Mouse (Mus musculus) hindbrain, embryonic 11.5 days (tissue): ENCODE data around the gene Arl14. TPM values are rescaled to one million over a fixed set of nuclear protein-coding genes. Genes with fewer than 3 reads are reported as not detected.

Experiments
- ATAC-seq: fragments of 200-750 bp; cut with Nextera tagmentation; 2 replicates; pipeline ENCODE4 v1.8.0; 2017; ENCODE audit warnings: mild to moderate bottlenecking, moderate TSS enrichment, moderate library complexity; ENCODE audit not compliant: low FRiP score
- DNase-seq: peaks from one replicate; pipeline ENCODE4 v3.0.0-alpha.2; 2015; ENCODE audit warnings: low spot score
- H3K27ac ChIP-seq: fragments of 300-500 bp; sonication (generic); 2 replicates; pipeline ENCODE4 v1.5.1; 2014; ENCODE audit warnings: mild to moderate bottlenecking, low read depth, low read length
- H3K27me3 ChIP-seq: fragments of 300-500 bp; sonication (generic); 2 replicates; pipeline ENCODE4 v1.6.1; 2014; ENCODE audit warnings: mild to moderate bottlenecking, low read length, moderate library complexity, mixed read lengths; ENCODE audit not compliant: control insufficient read depth, insufficient read depth
- H3K36me3 ChIP-seq: fragments of 300-500 bp; sonication (generic); 2 replicates; pipeline ENCODE4 v1.6.1; 2014; ENCODE audit warnings: mild to moderate bottlenecking, low read length, moderate library complexity, mixed read lengths; ENCODE audit not compliant: control insufficient read depth, insufficient read depth
- H3K4me1 ChIP-seq: fragments of 300-500 bp; sonication (generic); replicated peaks from 2 replicates; pipeline ENCODE4 v1.6.1; 2014; ENCODE audit warnings: low read length, mixed read lengths; ENCODE audit not compliant: control insufficient read depth, insufficient read depth
- H3K4me2 ChIP-seq: fragments of 300-500 bp; sonication (generic); replicated peaks from 2 replicates; pipeline ENCODE4 v1.6.1; 2014; ENCODE audit warnings: mild to moderate bottlenecking, low read depth, low read length
- H3K4me3 ChIP-seq: fragments of 300-500 bp; sonication (generic); 2 replicates; pipeline ENCODE4 v1.5.1; 2014; ENCODE audit warnings: low read depth, low read length
- H3K9ac ChIP-seq: fragments of 300-500 bp; sonication (generic); 2 replicates; pipeline ENCODE4 v1.6.1; 2014; ENCODE audit warnings: low read depth, low read length
- H3K9me3 ChIP-seq: fragments of 300-500 bp; sonication (generic); 2 replicates; pipeline ENCODE4 v1.6.1; 2016; ENCODE audit warnings: low read length; ENCODE audit not compliant: control insufficient read depth
- WGBS: fragments of 180-500 bp; shearing (Covaris S2); extraction: QIAGEN DNeasy Blood & Tissue Kit; methylation state at CpG from one replicate; pipeline ENCODE4 v1.1.7; 2014; 5-methylcytosine and 5-hydroxymethylcytosine counted together
- polyA plus RNA-seq: library from polyadenylated mRNA; unstranded; fragments of >200 nt; fragmentation: Nextera tagmentation; extraction: Ambion mirVana; gene quantifications from 2 replicates; pipeline ENCODE4 v1.2.1, GENCODE M21; 2014

Gene Arl14
- polyA plus RNA-seq, 1 experiment from 2014 or later = not detected

- Histone ChIP-seq H3K4me3 (no peak overlapping the region), H3K9me3 (no peaks in the 10 kb centered on the region), H3K27me3 (no peaks in the 10 kb centered on the region), H3K36me3 (no peaks in the 10 kb centered on the region), H3K27ac (no peak overlapping the region), H3K9ac (no peak overlapping the region), H3K4me2 (no peak overlapping the region), H3K4me1 (no peaks in the 10 kb centered on the region)
- DNase-seq (no peak), ATAC-seq (no peak)
- WGBS = 94% methylated on average over 10 of the region's 10 CpGs
Observed at GRCm38 (mm10) chr3:69206193-69206893, 15.9 kb upstream of the Arl14 start.

- Histone ChIP-seq H3K4me3 (no peak overlapping the region), H3K4me2 (no peak overlapping the region), H3K4me1 (no peaks in the 10 kb centered on the region), H3K36me3 (no peaks in the 10 kb centered on the region), H3K27me3 (no peaks in the 10 kb centered on the region), H3K27ac (no peak overlapping the region), H3K9ac (no peak overlapping the region), H3K9me3 (no peaks in the 10 kb centered on the region)
- DNase-seq (peak; percentile 39), ATAC-seq (no peak)
- WGBS = 75% methylated on average over 12 of the region's 12 CpGs
Observed at GRCm38 (mm10) chr3:69208441-69209309, 13.5 kb upstream of the Arl14 start.

DNA sequence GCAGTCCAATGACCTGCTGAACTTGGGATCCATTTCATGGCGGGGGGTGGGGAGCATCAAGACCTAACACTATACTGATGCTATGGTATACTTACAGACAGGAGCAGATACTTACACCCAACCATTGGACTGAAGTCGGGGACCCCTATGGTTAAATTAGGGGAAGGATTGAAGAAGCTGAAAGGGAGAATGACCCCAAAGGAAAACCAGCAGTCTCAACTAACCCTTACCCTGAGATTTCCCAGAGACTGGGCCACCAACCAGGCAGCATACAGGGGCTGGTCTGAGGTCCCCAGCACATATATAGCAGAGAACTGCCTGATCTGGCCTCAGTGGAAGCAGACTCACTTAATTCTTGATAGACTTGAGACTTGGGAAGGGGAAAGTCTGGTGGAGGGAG lies 10.0 kb upstream of the Arl14 start:
- DNase-seq (no peak), ATAC-seq (no peak)
- Histone ChIP-seq H3K9me3 (no peaks in the 10 kb centered on the region), H3K27ac (no peak overlapping the region), H3K4me1 (no peaks in the 10 kb centered on the region), H3K27me3 (no peaks in the 10 kb centered on the region), H3K9ac (no peak overlapping the region), H3K4me2 (no peak overlapping the region), H3K36me3 (no peaks in the 10 kb centered on the region), H3K4me3 (no peak overlapping the region)
- 88% methylated on average over 2 of the region's 2 CpGs for WGBS

- no peak for ATAC-seq
- no peak for DNase-seq
- no peak overlapping the region for H3K4me3 ChIP-seq
- WGBS = 80% methylated on average over 5 of the region's 5 CpGs
- H3K9me3 ChIP-seq = no peaks in the 10 kb centered on the region
- no peaks in the 10 kb centered on the region for H3K4me1 ChIP-seq
- H3K27ac ChIP-seq = no peak overlapping the region
- no peak overlapping the region for H3K9ac ChIP-seq
- H3K27me3 ChIP-seq = no peaks in the 10 kb centered on the region
- H3K4me2 ChIP-seq = no peak overlapping the region
- no peaks in the 10 kb centered on the region for H3K36me3 ChIP-seq
Observed at GRCm38 (mm10) chr3:69213465-69213864, 8.8 kb upstream of the Arl14 start.

DNA sequence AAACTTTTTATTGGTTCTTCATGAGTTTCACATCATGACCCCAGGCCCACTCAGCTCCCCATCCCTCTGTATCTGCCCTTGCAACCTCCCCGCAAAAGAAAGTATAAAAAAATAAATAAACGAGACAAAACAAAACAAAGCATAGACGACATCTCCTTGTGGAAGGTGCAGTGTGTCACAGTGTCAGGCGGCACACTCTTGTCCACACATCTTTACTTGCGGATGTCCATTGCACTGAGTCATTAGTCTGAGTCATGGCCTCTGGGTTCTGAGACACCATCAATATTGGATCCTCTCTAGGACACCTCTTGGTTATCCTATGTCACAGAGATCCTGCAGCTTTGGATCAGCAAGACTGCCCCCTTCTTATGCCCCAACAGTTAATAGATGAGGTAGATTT lies 7.7 kb upstream of the Arl14 start:
- Histone ChIP-seq H3K9ac (no peak overlapping the region), H3K4me2 (no peak overlapping the region), H3K27ac (no peak overlapping the region), H3K36me3 (no peaks in the 10 kb centered on the region), H3K27me3 (no peaks in the 10 kb centered on the region), H3K4me3 (no peak overlapping the region), H3K9me3 (no peaks in the 10 kb centered on the region), H3K4me1 (no peaks in the 10 kb centered on the region)
- DNase-seq = no peak
- ATAC-seq = no peak
- WGBS = 88% methylated on average over 5 of the region's 5 CpGs

- DNase-seq = no peak
- WGBS = 93% methylated on average over 14 of the region's 14 CpGs
- Histone ChIP-seq H3K4me3 (no peak overlapping the region), H3K27me3 (no peaks in the 10 kb centered on the region), H3K4me2 (no peak overlapping the region), H3K9ac (no peak overlapping the region), H3K36me3 (no peaks in the 10 kb centered on the region), H3K4me1 (no peaks in the 10 kb centered on the region), H3K9me3 (no peaks in the 10 kb centered on the region), H3K27ac (no peak overlapping the region)
- no peak for ATAC-seq
Observed at GRCm38 (mm10) chr3:69222502-69222900, 282 bp downstream of the Arl14 start.

DNA sequence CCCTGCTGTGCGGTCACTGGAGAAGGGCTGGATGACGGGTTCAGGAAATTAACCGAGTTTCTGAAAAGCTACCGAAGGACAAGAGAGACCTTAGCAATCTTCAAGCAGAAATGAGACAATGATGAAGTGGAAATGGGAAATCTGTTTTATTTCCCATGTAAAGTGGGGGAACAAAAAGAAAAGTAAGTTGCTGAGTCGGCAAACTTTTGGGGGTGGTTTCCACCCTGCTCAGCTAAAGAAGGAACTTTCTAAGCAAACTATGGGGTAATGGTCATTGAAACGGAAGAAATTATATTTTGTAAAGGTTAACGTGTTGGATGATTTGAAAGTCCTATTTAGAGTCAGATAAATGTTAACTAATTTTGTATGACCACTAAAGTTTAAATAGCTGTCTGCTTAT lies 768 bp downstream of the Arl14 start:
- Histone ChIP-seq H3K27me3 (no peaks in the 10 kb centered on the region), H3K27ac (no peak overlapping the region), H3K4me2 (no peak overlapping the region), H3K36me3 (no peaks in the 10 kb centered on the region), H3K4me3 (no peak overlapping the region), H3K9me3 (no peaks in the 10 kb centered on the region), H3K9ac (no peak overlapping the region), H3K4me1 (no peaks in the 10 kb centered on the region)
- 85% methylated on average over 7 of the region's 7 CpGs for WGBS
- no peak for DNase-seq
- ATAC-seq = no peak

DNA sequence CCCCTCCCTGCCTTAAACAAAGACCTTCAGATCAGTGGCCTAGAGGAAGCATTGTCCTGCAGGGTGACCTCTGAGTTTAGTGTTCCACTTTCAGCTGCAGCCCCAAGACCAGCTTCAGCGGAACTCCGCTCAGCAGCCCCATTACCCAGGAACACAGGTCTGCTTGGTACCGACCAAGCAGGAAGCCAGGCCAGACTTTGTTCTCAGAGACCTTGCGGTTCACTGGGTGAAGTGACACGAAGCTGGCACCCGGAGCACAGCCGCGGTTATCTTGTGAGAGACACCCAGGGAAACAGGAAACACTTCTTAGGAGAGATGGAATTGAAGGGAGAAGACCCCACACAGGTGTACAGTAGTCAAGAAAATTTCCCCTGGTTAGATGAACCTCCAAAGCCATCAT lies 1.4 kb downstream of the Arl14 start:
- H3K9ac ChIP-seq = no peak overlapping the region
- no peak for DNase-seq
- no peak for ATAC-seq
- WGBS = 80% methylated on average over 8 of the region's 8 CpGs
- no peak overlapping the region for H3K27ac ChIP-seq
- H3K9me3 ChIP-seq = no peaks in the 10 kb centered on the region
- H3K36me3 ChIP-seq = no peaks in the 10 kb centered on the region
- H3K4me2 ChIP-seq = no peak overlapping the region
- H3K4me3 ChIP-seq = no peak overlapping the region
- H3K27me3 ChIP-seq = no peaks in the 10 kb centered on the region
- no peaks in the 10 kb centered on the region for H3K4me1 ChIP-seq

DNA sequence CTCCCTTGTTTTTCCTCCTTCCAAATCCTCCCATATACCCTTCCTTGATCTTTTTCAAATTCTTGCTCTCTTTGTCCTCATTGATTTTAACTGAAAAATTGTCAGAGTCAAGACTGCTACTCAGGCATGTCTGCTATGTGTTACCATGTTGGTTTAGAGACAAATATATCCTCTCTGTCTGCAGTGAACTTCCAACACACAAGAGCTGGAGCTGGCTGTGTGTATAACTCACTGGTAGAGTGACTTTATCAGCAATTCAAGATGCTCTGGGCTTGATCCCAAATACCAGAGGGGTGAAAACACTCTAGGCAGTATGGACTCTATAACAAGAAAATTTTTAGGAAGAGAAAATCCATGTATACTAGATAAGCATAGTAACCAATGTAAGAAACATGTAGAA lies 2.8 kb downstream of the Arl14 start:
- no peaks in the 10 kb centered on the region for H3K27me3 ChIP-seq
- no peak overlapping the region for H3K4me3 ChIP-seq
- DNase-seq (no peak), ATAC-seq (no peak)
- no peaks in the 10 kb centered on the region for H3K4me1 ChIP-seq
- no peaks in the 10 kb centered on the region for H3K36me3 ChIP-seq
- H3K4me2 ChIP-seq = no peak overlapping the region
- no peak overlapping the region for H3K9ac ChIP-seq
- no peaks in the 10 kb centered on the region for H3K9me3 ChIP-seq
- H3K27ac ChIP-seq = no peak overlapping the region
